Mouse (Mus musculus) myocyte (in vitro differentiated cells): Measurements from ENCODE around the gene Pard3b.

Source experiments
- CEBPB ChIP-seq: IDR thresholded peaks from 2 replicates; pipeline ENCODE4 v1.6.1; 2011; ENCODE audit warnings: mild to moderate bottlenecking, moderate library complexity; ENCODE audit not compliant: poor library complexity, insufficient read depth, severe bottlenecking
- E2F4 ChIP-seq: IDR thresholded peaks from one replicate; pipeline ENCODE4 v1.6.1; 2011; ENCODE audit warnings: mild to moderate bottlenecking, control low read depth, moderate library complexity; ENCODE audit not compliant: insufficient read depth
- MAX ChIP-seq: IDR thresholded peaks from one replicate; pipeline ENCODE4 v1.6.1; 2011; ENCODE audit warnings: low read depth, mild to moderate bottlenecking, control low read depth
- MYOD1 ChIP-seq, 3 experiments: IDR thresholded peaks; one replicate each; pipeline ENCODE4 v1.6.1; 2011; ENCODE audit warnings: control low read depth in 2 of 3, low read depth in 2 of 3, mild to moderate bottlenecking in 2 of 3, moderate library complexity in 1 of 3; ENCODE audit not compliant: insufficient read length in 2 of 3, control insufficient read depth in 1 of 3
- MYOG ChIP-seq, 3 experiments: IDR thresholded peaks; one replicate each; pipeline ENCODE4 v1.6.1; 2011; ENCODE audit warnings: control low read depth in 2 of 3, low read depth in 2 of 3, mild to moderate bottlenecking in 2 of 3; ENCODE audit not compliant: insufficient read length in 2 of 3, control insufficient read depth in 1 of 3, insufficient read depth in 1 of 3
- POLR2A ChIP-seq: IDR thresholded peaks from one replicate; pipeline ENCODE4 v1.6.1; 2011; ENCODE audit warnings: low read depth, mild to moderate bottlenecking, control low read depth, moderate library complexity; ENCODE audit not compliant: insufficient read length
- POLR2AphosphoS2 ChIP-seq: IDR thresholded peaks from one replicate; pipeline ENCODE4 v1.6.1; 2011; ENCODE audit warnings: low read depth, control low read depth; ENCODE audit not compliant: insufficient read length
- SRF ChIP-seq: IDR thresholded peaks from one replicate; pipeline ENCODE4 v1.6.1; 2011; ENCODE audit warnings: low read depth; ENCODE audit not compliant: control insufficient read depth, insufficient read length
- TCF12 ChIP-seq: IDR thresholded peaks from one replicate; pipeline ENCODE4 v1.6.1; 2011; ENCODE audit warnings: mild to moderate bottlenecking, control low read depth; ENCODE audit not compliant: poor library complexity, insufficient read depth, severe bottlenecking
- TCF3 ChIP-seq: IDR thresholded peaks from one replicate; pipeline ENCODE4 v1.6.1; 2011; ENCODE audit warnings: low read depth, control low read depth; ENCODE audit not compliant: insufficient read length
- USF1 ChIP-seq: IDR thresholded peaks from one replicate; pipeline ENCODE4 v1.6.1; 2011; ENCODE audit warnings: low read depth, mild to moderate bottlenecking, control low read depth, moderate library complexity

DNA sequence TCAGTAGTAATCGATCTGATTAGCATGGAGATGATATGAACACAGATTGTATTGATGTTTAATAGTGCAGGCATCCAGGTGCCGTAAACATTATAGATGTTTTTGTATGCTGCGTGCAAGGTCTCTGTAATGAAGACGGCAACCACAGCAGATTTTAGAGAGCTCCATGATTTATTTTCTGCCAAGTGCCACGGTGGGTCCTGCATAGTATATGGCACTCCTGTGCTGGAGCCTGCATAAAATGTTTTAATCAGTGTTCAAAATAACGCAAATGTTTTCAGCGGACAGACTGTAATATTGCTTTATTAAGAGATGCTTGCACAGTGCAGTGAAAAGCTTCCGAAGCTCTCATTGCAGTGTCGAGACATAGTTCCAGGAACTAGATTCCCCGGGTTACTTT lies 301.3 kb downstream of the Pard3b start:
- TF ChIP-seq POLR2A, result no peak
- TF ChIP-seq SRF, result no peak
- TF ChIP-seq POLR2AphosphoS2, result no peak
- TF ChIP-seq USF1, result no peak
- TF ChIP-seq MYOD1 (IDR thresholded peaks at IDR 0.05; ENCODE audit: control insufficient read depth in 1 of 3, insufficient read length in 2 of 3, low read depth in 2 of 3), result no peak
- no peak for TF ChIP-seq MAX
- no peak for TF ChIP-seq MYOG (IDR thresholded peaks at IDR 0.05; ENCODE audit: control insufficient read depth in 1 of 3, insufficient read depth in 1 of 3, insufficient read length in 2 of 3, low read depth in 2 of 3)
- TF ChIP-seq E2F4, result no peak
- TF ChIP-seq CEBPB, result no peak
- TF ChIP-seq TCF12, result no peak
- no peak for TF ChIP-seq TCF3
